Mouse (Mus musculus): ENCODE measurements around the gene Slc35d3.

Gene Slc35d3

DNA sequence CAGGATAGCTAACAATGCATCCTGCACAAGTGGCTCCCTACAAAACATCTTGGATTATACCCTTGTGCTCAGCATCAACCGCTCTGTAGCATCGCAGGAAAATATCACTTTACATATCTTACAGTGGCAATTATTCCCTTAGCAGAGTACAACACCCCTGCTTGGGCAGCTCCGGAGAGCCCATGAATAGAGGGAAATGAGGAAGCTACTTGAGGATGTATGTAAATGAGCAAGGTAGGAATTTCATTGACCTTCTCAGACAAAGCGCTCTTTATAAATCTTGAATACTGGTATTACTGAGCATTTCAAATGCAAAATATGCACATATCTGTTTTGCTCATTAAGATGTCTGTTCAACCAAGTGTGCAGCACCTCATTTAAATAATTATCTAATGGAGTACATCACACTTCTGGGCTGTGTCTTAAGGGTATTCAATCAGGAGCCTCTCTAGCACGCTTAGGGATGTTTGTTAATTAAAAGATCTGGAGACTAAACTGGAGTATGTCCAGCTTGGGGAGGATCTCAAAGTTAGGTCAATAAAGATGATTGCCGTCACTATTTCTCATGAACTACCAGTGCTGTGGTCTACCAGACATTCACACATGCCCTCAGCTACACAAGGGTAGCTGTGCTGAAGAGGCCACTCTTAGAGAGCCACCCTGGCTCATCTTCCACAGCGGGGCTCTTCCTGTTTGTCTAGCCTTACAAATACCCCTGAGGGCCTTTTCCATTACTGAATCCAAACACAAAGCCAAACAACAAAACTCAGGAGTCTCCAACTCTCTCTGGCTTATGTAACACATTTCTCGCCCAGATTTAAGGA is 15.2 kb downstream of the Slc35d3 start:
- no peak for DNase-seq (ENCODE audit: low spot score)

DNA sequence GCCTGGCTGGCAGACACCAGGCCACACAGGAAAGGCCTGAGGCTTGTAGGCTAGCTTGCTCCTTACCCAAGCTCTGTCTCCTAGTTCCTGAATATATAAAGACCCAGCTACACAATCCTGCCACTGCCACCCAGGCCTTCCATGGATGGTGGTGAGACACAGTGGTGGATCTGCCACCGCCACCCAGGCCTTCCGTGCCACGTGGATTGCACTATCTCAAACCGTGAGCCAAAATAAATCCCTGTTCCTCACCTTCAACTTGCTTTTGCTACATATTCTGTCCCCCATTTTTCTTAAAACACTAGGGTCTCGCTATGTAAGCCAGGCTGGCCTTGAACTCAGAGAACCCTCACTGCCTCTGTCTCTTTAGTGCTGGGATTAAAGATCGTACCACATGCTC is 17.0 kb downstream of the Slc35d3 start:
- no peak for DNase-seq (ENCODE audit: low spot score)

DNA sequence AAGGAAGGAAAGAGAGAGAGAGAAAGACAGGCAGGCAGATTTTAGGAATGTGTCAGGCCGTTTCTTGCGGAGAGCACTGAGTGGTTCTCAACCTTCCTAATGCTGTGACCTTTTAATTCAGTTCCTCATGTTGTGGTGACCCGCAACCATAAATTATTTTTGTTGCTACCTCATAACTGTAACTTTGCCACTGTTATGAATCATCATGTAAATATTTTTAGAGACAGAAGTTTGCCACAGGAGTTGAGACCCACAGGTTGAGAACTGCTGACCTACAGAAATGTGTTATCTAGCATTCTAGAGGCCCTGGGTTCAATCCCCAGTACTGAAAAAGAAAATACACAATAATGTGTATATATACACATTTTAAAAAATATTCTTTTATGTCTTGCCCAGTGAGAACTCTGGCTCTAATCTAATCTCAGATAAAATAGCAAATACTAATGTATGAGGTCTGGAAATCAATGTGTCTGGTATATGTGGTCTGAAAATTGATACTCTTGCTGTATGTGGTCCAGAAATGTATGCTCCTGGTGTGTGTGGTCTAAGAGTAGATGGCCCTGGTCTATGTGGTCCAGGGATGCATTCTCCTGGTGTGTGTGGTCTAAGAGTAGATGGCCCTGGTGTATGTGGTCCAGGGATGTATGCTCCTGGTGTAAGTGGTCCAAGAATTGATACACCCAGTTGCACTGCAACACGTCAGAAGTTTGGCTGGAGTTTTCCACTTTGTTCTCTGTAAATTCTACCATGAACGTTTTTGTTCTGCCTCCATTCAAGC is 20.0 kb downstream of the Slc35d3 start:
- no peak for DNase-seq (ENCODE audit: low spot score)

DNA sequence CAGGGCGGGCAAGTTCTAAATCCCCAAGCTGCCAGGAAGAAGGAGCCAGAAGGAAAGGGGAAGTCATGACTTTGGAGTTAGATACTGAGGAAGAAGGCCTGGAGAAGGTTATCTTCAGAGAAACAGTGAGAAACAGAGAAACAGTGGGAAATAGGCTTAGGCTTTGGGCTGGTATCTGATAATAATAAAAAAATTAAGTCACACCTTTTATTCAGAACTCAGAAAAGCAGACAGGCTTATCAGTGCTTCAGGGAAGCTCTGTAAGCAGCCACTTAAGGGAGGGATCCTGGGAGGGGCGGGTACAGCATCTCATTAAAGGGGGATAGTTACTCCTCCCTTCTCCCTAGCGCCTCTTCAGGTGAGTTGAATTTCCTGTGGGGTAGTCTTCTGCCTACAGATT is 30.3 kb downstream of the Slc35d3 start:
- no peak for DNase-seq (ENCODE audit: low spot score)

DNA sequence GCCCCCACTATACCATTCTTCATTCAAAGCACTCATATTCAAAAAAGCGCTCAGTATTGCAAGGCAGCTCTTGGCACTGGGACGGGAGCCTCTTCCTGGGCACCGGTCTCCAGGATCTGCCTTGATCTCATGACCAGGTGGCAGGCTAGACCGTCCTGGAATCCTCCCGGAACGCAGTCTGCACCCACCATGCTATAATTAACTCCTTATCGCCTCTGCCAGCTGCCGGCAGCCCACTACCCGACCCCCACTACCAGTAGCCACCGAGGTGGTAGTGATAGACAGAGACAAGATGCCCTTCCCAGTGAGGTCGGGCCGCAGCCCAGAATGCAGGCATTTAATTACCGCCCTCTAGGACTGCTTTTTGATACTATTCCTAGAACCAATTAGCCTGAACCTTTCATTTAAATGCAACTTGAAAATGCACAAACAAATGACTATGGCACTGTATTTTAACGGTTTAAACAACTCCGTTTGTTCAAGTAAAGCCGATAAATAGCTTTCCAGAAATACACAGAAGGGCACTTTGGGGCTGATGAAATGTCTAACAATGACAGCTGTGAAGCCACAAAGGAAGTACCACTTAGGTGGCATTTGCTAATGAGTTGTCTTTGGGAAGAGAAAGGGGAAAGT is 32.4 kb downstream of the Slc35d3 start:
- no peak for DNase-seq (ENCODE audit: low spot score)

DNA sequence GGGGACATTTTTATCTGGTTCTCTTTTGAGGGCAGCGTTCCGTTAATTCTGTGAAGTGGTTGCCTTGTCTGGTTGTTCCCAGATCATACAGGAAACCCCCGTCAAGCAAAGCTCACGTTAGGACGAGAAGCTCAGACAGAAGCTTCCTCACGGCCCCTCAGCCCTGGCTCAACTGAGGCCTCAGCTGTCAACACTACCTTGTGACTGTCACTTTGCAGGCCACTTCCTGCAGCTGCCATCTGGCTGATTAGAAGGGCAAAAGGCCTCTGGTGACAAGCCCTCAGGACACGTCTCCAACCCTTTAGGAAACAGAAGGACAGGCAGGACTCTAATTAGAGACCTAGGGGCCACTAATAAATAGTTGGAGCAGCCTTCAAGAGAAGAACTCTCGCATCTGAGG is 35.9 kb downstream of the Slc35d3 start:
- DNase-seq (ENCODE audit: low spot score) = no peak

DNA sequence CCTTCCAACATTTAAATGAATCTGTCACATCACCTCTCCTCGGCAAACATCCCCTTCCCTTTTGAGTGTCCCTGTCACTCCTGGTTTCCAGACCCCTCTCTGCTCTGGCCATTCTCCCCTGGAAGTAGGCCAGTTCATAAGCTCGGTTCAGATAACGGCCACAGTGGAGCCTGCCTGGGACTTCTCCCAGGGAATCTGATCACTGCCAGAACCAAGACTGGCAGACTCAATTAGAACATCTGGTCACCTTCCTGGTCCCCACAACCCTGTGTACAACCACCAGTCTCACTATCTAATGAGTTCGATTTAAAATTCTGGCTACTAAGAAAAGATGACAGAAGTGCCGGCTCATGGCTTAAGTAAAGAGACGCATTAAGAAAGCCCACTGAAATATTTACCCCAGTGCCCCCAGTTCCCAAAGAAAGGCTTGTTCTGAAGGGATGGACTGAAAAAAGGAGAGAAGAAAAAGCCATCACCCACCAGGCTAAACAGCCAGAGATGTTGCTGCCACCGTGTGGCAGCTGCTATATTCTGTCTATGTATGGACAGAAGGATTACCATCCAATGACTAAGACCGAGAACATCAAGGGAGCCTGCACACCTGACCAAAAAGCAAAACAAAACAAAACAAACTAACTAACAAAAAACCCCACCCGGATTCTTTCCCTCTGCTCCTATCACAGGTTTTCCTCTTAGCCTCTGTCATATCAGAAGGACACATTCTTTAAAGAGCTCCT is 39.7 kb downstream of the Slc35d3 start:
- DNase-seq (ENCODE audit: low spot score) = no peak

DNA sequence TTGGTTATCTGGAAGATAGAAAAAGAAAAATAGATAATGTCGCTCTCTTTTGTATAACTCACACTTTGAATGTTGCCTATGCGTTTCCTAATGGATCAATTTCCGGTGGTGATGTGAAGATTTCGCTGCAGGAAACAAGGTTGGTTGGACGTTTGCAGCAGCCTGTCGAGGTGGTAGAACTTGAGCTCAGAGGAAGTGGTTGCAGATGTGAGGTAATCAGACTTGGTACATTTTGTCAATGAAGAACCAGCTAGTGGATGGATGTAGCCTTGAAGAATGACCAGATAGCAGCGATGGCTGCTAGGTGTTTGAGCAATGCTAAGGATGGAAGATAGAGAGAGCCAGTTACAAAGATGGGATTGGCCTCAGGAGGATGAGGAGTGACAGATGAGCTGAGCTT is 46.5 kb downstream of the Slc35d3 start:
- no peak for DNase-seq (ENCODE audit: low spot score)

DNA sequence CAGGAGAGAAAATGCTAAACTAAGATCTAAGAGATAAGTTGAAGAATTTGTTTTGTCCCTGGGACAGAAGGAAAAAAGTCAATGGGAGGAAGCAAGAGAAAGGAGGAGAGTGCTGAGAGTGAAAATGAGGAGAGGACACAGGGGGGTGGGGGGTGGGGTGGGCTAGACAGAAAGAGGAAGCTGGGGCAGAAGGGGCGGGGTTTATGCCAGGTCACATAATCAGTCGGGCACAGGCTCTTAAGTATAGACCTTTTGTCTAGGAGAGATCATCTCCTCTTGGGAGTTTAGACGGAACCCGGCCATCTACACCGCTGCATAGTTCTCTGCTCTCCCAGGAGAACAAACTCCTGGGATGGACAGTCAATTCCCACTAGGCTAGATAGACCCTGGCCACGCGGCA is 48.3 kb downstream of the Slc35d3 start:
- DNase-seq (ENCODE audit: low spot score) = no peak
